Comparison of ENCODE assay signal across 30 mouse cellular contexts in genomic region chr8:113953721-113954120, GRCm38 (mm10).
A peak's percentile ranks its signal among the peaks of the same experiment; 100 is the strongest.
DNase-seq lines count a peak whose midpoint lies in the region; ATAC-seq lines count a peak whose summit lies in the region.
"Had no signal": no experiment of that assay in that cellular context is flagged by ENCODE, and none has a peak within 500 bp of the region (broad histone marks: within the 10 kb centered on the region; RNA-seq: fewer than 3 reads in every experiment).

No protein-coding gene starts in this region.

- H3K36me3 ChIP-seq in heart, embryonic 12.5 days, result no peaks in the 10 kb centered on the region
- H3K36me3 ChIP-seq: embryonic facial prominence, embryonic 12.5 days; heart, embryonic 15.5 days; limb, embryonic 13.5 days; lung, embryonic 15.5 days; midbrain, embryonic 10.5 days; neural tube, embryonic 12.5 days had no signal

- H3K9ac ChIP-seq in heart, embryonic 12.5 days, result no peak overlapping the region
- H3K9ac ChIP-seq: embryonic facial prominence, embryonic 12.5 days; heart, embryonic 15.5 days; limb, embryonic 13.5 days; lung, embryonic 15.5 days; neural tube, embryonic 12.5 days had no signal

- no peak overlapping the region for H3K4me3 ChIP-seq in heart, embryonic 12.5 days
- H3K4me3 ChIP-seq: embryonic facial prominence, embryonic 12.5 days; heart, embryonic 15.5 days; layer of hippocampus, adult 2 months; left cerebral cortex, adult 2 months; limb, embryonic 13.5 days; lung, embryonic 15.5 days; midbrain, embryonic 10.5 days; myocyte; neural tube, embryonic 12.5 days had no signal

- no peaks in the 10 kb centered on the region for H3K4me1 ChIP-seq in heart, embryonic 12.5 days (replicated peaks)
- H3K4me1 ChIP-seq: heart, embryonic 15.5 days; lung, embryonic 15.5 days; neural tube, embryonic 12.5 days had no signal

- H3K9me3 ChIP-seq in heart, embryonic 12.5 days (replicated peaks), result no peaks in the 10 kb centered on the region
- H3K9me3 ChIP-seq: embryonic facial prominence, embryonic 12.5 days; heart, embryonic 15.5 days; limb, embryonic 13.5 days; lung, embryonic 15.5 days; midbrain, embryonic 10.5 days; neural tube, embryonic 12.5 days had no signal

- ATAC-seq in heart, embryonic 12.5 days (ENCODE audit: insufficient number of reproducible peaks, low FRiP score), result no peak
- ATAC-seq: intestine, embryonic 16.5 days; midbrain, embryonic 16.5 days; Patski had no signal

- no peak overlapping the region for H3K27ac ChIP-seq in heart, embryonic 12.5 days (ENCODE audit: poor library complexity, severe bottlenecking)
- H3K27ac ChIP-seq: embryonic facial prominence, embryonic 12.5 days; heart, embryonic 15.5 days; kidney, postnatal 0 days; layer of hippocampus, adult 2 months; left cerebral cortex, adult 2 months; limb, embryonic 13.5 days; lung, embryonic 15.5 days; midbrain, embryonic 10.5 days; neural tube, embryonic 12.5 days; stomach, postnatal 0 days had no signal

- H3K27me3 ChIP-seq in heart, embryonic 12.5 days (replicated peaks), result no peaks in the 10 kb centered on the region
- H3K27me3 ChIP-seq: embryonic facial prominence, embryonic 12.5 days; heart, embryonic 15.5 days; limb, embryonic 13.5 days; lung, embryonic 15.5 days; neural tube, embryonic 12.5 days; Patski had no signal

- WGBS in heart, embryonic 12.5 days, result 78% methylated on average over 3 of the region's 3 CpGs

- DNase-seq in cerebellum, postnatal 10 days, result peak; percentile 81 to 86
- DNase-seq in cerebellum, postnatal 4 days (ENCODE audit: low spot score in 2 of 2), result no peak
- DNase-seq in heart, adult 11 months, result peak; percentile 60
- DNase-seq in layer of hippocampus, postnatal 14 days (ENCODE audit: low spot score in 2 of 2), result peak; percentile 21 to 66
- DNase-seq in layer of hippocampus, postnatal 25 days (ENCODE audit: extremely low spot score in 1 of 2, low spot score in 1 of 2), result no peak
- no peak for DNase-seq in urinary bladder, postnatal 10 days (ENCODE audit: low spot score)
- DNase-seq: adrenal gland, postnatal 10 days; embryo, embryonic 11 days; gastrocnemius, postnatal 10 days; kidney, adult 8-10 months; right cerebral cortex, adult 18-20 months; right cerebral cortex, postnatal 4 days; thymus, adult 18-20 months; thymus, postnatal 25 days had no signal

- no peak overlapping the region for H3K4me2 ChIP-seq in heart, embryonic 12.5 days
- H3K4me2 ChIP-seq: embryonic facial prominence, embryonic 12.5 days; heart, embryonic 15.5 days; limb, embryonic 13.5 days; liver, embryonic 11.5 days; lung, embryonic 15.5 days; neural tube, embryonic 12.5 days had no signal

Comparison
In these comparisons a context has a peak if more than half of its experiments do, and no peak if none do; other contexts are left out.
1. DNase-seq: peak in cerebellum, postnatal 10 days (2 of 2), heart, adult 11 months (single experiment) and layer of hippocampus, postnatal 14 days (2 of 2); none in cerebellum, postnatal 4 days (0 of 2), layer of hippocampus, postnatal 25 days (0 of 2) and urinary bladder, postnatal 10 days (single experiment).